Mouse (Mus musculus) heart, postnatal 0 days (tissue): ENCODE measurements around the gene Rbfox1.

Experiments used
- CTCF ChIP-seq: IDR thresholded peaks from 2 replicates; pipeline ENCODE4 v1.5.1; 2016; ENCODE audit warnings: antibody characterized with exemption, control low read depth, low read depth
- EP300 ChIP-seq: IDR thresholded peaks from 2 replicates; pipeline ENCODE4 v1.6.1; 2016; ENCODE audit warnings: antibody characterized with exemption, low read depth

GRCm38 (mm10) chr16:7346001-7346625 is 1461.0 kb downstream of the Rbfox1 start:
- TF ChIP-seq CTCF (no peak), EP300 (no peak)
